Mouse (Mus musculus) left cerebral cortex, postnatal 36 days (tissue): Measurements from ENCODE around the gene Bahd1. TPM values are rescaled to one million over a fixed set of nuclear protein-coding genes. Genes with fewer than 3 reads are reported as not detected.

Experiments
- total RNA-seq, 2 experiments: library from RNA; stranded (reverse); gene quantifications; 2 replicates each; pipeline ENCODE4 v1.2.3; 2021

The Bahd1 gene
- total RNA-seq, 2 experiments from 2014 or later, result 40.4 to 45.0 TPM

Other genes with a start within 250 kb of the Bahd1 start
- 100 to 1,000 TPM in 1 of 2 experiments, 10 to 100 TPM in 1; 83.4 to 104 TPM for gene Pak6, start 237.1 kb upstream of the Bahd1 start, total RNA-seq
- 10 to 100 TPM; 20.0 to 32.2 TPM for gene Ankrd63, start 196.4 kb upstream of the Bahd1 start, total RNA-seq
- 1 to 10 TPM; 2.4 to 3.4 TPM for gene Plcb2, start 171.9 kb upstream of the Bahd1 start, total RNA-seq
- gene Inafm2, start 154.6 kb upstream of the Bahd1 start, total RNA-seq, result 10 to 100 TPM; 41.5 to 43.0 TPM
- 1 to 10 TPM; 4.8 to 5.5 TPM for gene Ccdc9b, start 137.7 kb upstream of the Bahd1 start, total RNA-seq
- not detected for gene Phgr1, start 127.6 kb upstream of the Bahd1 start, total RNA-seq
- 100 to 1,000 TPM; 187 to 192 TPM for gene Disp2, start 120.7 kb upstream of the Bahd1 start, total RNA-seq
- gene Knstrn, start 86.4 kb upstream of the Bahd1 start, total RNA-seq, result 1 to 10 TPM; 1.2 to 1.6 TPM
- gene Ivd, start 38.4 kb upstream of the Bahd1 start, total RNA-seq, result 10 to 100 TPM; 58.2 to 73.7 TPM
- gene Chst14, start 26.1 kb downstream of the Bahd1 start, total RNA-seq, result 1 to 10 TPM; 1.5 to 2.0 TPM
- gene Ccdc32, start 129.0 kb downstream of the Bahd1 start, total RNA-seq, result 10 to 100 TPM; 50.2 to 52.7 TPM
- 1 to 10 TPM; 8.0 to 8.4 TPM for gene Rpusd2, start 134.4 kb downstream of the Bahd1 start, total RNA-seq
- 1 to 10 TPM in 1 of 2 experiments, under 1 TPM in 1; 0.16 to 1.2 TPM for gene Knl1, start 146.7 kb downstream of the Bahd1 start, total RNA-seq
- 1 to 10 TPM in 1 of 2 experiments, under 1 TPM in 1; 0.57 to 1.5 TPM for gene Rad51, start 212.4 kb downstream of the Bahd1 start, total RNA-seq